Mouse (Mus musculus) bone marrow, adult 2 months (tissue): ENCODE data around the gene Zfp692.
A peak's percentile ranks its signal among the peaks of the same experiment; 100 is the strongest.

Source experiments
- CTCF ChIP-seq: fragments of 200-500 bp; IDR thresholded peaks from 2 replicates; pipeline ENCODE4 v1.5.1; 2011; ENCODE audit warnings: low read length, control low read depth; ENCODE audit not compliant: control insufficient read depth, insufficient read depth
- POLR2A ChIP-seq: fragments of 200-500 bp; IDR thresholded peaks from 2 replicates; pipeline ENCODE4 v1.6.1; 2011; ENCODE audit warnings: low read depth, mild to moderate bottlenecking, control low read depth, low read length, borderline replicate concordance; ENCODE audit not compliant: control insufficient read depth

GRCm38 (mm10) chr11:58322824-58323569 lies 16.1 kb downstream of the Zfp692 start:
- TF ChIP-seq POLR2A: peak; percentile 87; the same call in 1 of the 2 replicates
- TF ChIP-seq CTCF: no peak; the same call in 1 of the 2 replicates
